Mouse (Mus musculus): ENCODE results near the gene Pln. TPM values are rescaled to one million over a fixed set of nuclear protein-coding genes. Genes with fewer than 3 reads are reported as not detected.

The Pln gene
- 1 to 10 TPM in 1 of 2 experiments, under 1 TPM in 1; 0.76 to 1.2 TPM for total RNA-seq (2021)
- long read RNA-seq, experiment 1: 0 reads
- long read RNA-seq, experiment 2, partial matches to known transcripts: 0 of 1 reads
- long read RNA-seq, experiment 2, other reads (novel, unspliced or antisense): 1 of 1 reads

DNA sequence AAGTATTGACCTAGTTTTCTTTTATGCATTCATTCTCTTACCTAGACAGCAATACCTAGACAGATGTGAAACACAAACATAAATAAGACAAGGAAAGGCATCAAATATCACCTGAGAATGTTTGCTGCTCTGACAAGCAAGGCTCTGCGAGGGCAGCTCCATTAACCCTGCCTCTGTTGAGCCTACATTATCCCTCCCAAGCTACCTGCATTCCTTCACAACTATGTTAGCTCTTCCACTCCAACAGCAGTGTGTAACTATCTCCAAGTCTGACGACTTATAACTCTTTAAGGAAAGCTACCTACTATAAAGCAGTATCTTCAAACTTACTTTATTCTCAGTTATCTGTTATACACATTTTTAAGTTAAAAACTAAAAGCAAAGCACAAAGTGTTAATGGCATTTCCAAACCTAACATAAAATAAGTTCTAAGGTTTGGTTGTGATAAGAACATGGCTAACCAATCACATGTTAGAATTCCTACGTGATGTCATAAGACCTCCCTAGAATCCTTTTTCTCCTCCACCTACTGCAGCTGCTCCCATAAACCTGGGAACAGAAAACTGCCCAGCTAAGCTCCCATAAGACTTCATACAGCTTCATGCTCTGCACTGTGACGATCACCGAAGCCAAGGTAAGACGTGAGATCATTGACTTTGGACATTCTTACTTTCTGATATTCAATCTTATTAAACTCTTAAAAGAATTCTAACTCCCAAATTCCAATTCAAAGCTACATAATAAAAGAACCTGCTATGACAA is at the start of gene Pln:
Pln (plus strand) TSS at position 506 of the 762 bp plus-strand sequence.
- DNase-seq (ENCODE audit: low spot score in 2 of 2): no peak

DNA sequence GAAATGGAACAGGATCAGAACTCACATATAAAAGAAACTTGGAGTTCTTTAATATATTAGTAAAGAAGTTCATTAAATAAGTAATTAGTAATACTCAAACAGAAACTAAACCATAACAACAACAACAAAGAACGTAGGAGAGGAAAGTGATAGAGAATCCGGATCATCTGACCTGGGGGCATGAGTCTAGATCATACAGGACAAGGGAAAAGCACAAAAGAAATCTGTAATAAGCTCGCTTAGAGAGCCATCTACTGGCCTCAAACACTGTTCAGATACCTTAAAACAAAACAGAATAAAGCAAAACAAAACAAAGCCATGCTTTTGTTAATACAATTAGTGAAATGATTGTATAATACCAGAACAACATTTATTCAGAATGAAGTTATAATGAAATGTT is 31.6 kb upstream of the Pln start:
- peak in 1 of 2 experiments; percentile 30 for DNase-seq (ENCODE audit: low spot score in 2 of 2)

DNA sequence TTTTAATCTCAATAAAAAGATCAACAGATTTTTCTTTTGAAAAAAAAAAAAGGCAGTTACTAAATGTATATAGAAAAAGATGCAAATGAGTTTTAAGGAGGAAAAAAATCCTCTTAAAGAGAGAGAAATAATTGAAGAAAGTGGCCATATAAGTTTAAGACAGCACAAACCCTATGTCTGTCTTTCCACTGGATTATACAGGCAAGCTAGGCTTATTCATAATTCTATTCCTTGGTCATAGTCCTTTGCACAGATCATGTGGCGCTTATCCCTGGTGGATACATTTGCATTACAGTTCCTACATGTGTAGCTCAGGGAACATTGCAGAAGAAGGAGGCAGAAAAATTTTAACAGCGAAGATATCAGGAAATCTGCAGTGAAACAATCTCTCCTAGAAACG is 30.8 kb upstream of the Pln start:
- DNase-seq (ENCODE audit: low spot score in 2 of 2): no peak

DNA sequence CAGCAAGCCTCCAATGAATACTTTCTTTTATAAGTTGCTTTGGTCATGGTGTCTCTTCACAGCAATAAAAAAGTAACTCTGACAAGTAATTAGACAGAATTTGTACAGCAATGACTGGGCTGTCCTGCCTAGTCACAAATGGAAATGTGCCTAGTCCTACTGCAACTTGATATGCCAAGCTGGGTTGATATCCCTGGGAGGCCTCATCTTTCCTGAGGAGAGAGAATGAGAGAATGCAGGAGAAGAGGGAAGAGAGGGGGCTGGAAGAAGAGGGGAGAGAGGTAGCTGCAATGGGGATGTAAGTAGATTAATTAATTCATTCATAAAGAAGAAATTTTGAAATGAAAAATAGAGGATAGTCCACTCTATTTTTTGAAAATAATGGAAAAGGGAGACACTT is 14.1 kb upstream of the Pln start:
- no peak for DNase-seq (ENCODE audit: low spot score in 2 of 2)

DNA sequence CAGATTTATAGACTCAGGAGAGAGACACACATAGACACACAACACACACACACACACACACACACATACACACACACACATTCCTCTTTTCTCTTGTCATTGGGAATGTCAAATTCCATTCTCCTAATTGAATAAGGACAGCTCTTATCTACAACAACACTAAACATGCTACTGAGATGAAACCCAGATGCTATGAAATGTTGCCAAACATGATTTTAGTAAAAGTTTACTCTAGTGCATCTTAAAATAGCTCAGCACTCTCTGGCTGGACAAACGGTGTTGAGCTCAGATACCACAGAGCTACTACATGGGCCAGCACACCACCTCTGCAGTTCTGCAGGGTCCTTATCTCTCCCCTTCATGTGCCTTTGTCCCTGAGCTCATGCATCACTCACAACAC is 12.8 kb upstream of the Pln start:
- DNase-seq (ENCODE audit: low spot score in 2 of 2): no peak

DNA sequence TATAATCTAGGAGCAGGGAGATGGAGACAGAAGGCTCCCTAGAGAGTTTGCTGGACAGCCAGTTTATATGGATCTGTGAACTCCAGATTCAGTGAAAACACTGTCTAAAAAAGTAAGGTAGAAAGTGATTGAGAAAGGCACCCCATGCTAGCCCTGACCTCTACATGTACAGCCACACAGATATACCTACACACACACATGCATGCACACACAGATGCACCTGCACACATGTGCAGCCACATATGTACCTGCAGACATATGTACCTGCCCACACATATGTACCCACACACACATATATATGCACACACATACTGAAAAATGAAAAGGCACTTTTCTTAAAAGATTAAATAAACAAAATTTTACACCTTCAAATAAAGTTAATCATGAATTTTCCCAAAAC is 11.1 kb upstream of the Pln start:
- DNase-seq (ENCODE audit: low spot score in 2 of 2): no peak

DNA sequence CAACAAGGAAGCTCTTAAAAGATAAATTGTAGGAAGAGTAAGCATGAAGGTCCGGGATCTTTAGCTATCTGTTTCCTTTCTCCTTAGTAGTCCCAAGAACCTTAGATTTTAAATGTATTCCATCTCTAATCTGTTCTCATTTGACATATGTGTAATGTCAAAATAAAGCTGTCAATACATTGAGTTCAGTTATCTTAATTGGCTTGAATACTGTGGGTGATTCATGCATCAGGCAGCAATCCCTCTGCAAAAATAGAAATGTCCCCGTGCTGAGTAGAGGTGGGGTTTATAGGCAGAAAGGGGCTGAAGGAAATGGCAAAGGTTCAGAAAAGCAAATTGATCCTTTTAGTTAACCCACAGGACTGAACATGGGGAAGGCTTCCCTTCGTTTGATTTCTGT is 8.2 kb upstream of the Pln start:
- peak in 1 of 2 experiments; percentile 36 for DNase-seq (ENCODE audit: low spot score in 2 of 2)

DNA sequence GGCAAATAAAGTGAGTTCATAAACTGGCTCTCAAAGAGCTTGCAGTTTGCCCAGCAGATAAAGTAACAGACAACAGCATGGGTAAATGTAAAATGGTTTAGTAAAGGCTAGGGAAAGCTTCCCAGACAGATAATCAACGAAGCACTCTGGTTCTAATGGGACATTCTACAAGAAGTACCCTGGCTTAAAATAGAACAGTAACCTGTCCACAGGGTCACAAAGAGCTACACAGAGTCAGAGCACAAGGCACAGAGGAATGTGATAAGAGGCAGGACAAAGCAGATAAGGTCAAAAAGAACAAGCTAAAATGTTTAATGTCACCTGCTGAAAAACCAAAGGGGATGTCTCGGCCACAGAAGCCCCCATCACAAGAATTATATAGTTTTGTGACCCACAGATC is 4.7 kb upstream of the Pln start:
- no peak for DNase-seq (ENCODE audit: low spot score in 2 of 2)

DNA sequence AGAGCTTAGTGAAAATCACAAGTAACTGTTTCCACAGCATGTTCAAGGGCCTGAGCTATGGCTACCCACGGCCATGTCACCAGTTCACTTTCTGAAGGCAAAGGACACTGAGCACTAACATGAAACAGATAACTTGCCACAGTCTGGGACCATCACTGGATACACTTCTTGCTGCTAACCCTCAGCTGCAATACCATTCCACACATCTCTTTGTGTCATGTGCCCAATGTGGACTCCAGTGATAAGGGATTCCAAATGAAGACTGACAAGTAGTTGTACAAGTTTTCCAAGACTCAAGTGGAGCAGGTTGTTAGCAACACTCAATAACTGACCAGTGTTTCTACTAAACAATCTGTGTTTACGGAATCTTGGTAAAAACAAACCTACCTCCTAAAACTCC is 2.2 kb upstream of the Pln start:
- DNase-seq (ENCODE audit: low spot score in 2 of 2): no peak

DNA sequence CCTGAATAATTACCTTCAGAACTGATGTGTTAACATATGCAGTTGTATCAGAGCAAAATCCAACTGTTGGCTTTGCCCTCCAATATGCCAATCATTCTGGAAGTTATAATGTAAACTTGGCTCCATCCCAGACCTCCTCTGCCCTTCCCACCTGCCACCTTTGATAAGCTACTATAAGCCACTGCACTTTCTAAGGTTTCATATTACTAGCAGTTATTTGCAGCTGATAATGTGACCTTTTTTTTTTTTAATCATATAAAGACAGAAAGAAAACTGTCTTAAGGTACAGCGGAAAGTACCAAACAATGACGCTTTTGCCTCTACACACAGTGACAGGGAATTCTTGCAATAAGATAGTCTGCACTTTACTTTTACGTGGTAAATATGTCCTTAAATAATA is 1.5 kb upstream of the Pln start:
- DNase-seq (ENCODE audit: low spot score in 2 of 2): no peak

DNA sequence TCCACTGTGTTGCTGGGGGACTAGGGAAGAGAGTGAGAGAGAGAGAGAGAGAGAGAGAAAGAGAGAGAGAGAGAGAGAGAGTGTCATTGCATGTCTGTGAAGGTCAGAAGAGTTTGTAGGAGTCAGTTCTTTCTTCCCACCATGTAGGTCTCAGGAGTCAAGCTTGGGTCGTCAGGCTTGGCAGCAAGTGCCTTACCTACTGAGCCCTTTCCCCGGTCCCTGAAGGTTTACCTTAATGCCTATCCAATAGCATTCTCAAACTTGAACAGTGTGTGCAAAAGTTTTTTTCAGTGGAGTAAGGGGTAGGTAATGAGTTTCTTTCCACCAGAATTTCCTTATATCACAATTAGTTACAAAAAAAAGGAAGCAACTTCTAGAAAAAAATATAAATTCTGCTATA is 1.6 kb downstream of the Pln start:
- no peak for DNase-seq (ENCODE audit: low spot score in 2 of 2)

DNA sequence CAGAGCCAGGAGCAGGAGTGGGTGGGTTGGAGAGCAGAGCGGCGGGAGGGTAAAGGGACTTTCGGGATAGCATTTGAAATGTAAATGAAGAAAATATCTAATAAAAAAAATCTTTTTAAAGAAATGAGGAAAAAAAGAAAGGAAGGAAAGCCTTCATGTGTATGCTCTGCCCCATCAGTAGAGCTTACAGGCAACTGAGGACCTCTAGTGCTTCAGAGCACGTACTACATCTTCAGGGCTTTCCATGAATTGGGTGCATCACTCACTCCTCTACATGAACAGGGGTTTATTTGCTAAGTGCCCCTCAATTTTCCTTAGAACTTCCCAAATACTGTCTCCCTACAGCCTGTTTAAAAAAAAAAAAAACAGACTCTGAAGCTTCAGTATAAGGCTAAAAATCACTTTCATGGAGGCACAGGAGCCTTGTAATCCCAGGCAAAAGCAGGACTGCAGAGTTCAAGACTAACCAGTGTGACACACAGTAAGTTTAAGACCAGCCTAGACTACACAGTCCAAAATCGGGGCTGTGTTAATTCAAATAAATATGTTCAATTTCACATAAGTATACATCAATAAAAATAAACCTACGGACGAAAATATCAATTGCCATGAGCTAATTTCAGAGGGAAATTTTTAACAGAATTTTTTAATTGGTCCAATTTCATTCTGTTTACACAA is 4.0 kb downstream of the Pln start:
- DNase-seq (ENCODE audit: low spot score in 2 of 2): peak in 1 of 2 experiments; percentile 46

DNA sequence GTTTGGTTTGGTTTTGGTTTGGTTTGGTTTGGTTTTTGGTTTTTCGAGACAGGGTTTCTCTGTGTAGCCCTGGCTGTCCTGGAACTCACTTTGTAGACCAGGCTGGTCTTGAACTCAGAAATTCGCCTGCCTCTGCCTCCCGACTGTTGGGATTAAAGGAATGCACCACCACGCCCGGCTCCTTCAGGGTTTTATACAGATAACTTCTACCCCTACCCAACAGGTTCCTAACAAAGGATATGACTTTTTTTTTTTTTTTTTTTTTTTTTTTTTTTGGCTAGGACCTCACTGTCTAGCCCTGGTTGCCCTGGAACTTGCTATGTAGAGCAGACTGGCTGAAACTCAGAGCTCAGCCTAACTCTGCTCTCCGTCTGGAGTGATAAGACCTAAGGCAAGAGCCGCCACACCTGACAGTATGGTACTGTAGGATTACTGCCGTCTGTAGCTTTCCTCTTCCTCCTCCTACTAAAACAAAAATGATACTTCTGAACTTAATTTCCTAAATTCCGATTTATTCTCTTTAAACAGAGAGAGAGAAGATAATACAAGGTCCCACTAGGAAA is 4.8 kb downstream of the Pln start:
- DNase-seq (ENCODE audit: low spot score in 2 of 2): no peak

DNA sequence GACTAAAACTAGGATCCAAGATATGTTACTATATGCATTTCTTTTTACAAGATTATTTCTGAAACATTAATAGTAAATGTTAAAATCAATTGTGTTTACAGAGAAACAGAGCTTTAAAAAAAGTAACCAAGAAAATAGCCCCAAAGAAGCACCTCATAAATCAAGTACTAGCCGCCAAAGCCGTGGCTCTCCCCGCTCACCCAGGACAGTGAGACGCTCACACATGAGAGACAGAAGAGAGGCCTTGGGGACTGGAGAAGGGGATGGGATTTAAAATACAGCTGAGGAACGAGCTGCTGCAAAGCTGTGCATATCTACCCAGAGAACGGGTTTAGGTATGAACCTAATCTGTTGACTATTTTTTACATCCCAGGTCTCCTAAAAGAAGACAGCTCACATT is 5.9 kb downstream of the Pln start:
- DNase-seq (ENCODE audit: low spot score in 2 of 2): no peak

DNA sequence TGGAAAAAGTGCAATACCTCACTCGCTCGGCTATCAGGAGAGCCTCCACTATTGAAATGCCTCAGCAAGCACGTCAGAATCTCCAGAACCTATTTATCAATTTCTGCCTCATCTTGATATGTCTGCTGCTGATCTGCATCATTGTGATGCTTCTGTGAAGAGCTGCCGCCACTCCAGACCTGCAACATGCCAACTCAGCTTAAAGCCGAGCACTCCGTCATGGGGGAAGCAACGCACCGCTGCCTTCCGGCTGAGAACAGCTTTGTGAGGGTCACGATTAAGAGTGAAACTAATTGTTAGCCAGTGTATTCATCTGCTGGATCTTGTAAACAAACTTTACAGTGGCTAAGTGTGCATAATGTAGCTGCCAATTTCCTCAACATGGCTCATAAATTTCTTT is 6.4 kb downstream of the Pln start:
- DNase-seq (ENCODE audit: low spot score in 2 of 2): no peak

DNA sequence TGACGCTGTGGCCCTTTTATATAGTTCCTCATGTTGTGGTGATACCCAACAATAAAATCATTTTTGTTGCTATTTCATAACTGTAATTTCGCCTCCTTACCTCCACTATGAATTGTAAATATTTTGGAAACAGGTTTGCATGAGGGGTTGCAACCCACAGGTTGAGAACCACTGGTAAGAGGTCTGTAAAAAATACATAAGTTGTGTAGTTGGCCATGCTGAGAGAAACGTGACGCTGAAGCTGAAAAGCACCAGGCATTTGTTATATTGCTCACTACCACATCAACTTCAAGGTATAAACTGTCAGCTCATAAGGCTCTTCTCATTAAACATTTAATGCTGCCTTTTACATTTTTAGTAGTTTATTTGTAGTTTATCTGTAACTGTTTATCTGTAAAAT is 8.0 kb downstream of the Pln start:
- DNase-seq (ENCODE audit: low spot score in 2 of 2): no peak

DNA sequence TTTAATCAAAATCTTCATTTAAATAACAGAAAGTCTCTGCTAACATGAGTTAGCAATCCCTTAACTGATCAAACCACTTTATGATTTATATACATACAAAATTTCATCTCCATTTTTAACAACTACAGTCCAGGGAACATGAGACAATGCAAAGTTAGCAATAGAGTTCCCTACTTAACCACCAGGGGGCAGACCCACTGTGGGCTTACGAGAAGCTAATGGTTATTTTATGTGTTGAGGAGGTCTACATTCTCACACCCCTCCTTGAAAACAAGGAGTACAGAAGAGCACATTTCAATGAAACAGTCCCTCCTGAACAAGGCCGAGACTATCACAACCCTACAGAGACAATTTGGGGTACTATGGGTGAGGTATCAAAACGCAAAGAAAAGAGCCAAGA is 9.0 kb downstream of the Pln start:
- peak in 1 of 2 experiments; percentile 60 for DNase-seq (ENCODE audit: low spot score in 2 of 2)

DNA sequence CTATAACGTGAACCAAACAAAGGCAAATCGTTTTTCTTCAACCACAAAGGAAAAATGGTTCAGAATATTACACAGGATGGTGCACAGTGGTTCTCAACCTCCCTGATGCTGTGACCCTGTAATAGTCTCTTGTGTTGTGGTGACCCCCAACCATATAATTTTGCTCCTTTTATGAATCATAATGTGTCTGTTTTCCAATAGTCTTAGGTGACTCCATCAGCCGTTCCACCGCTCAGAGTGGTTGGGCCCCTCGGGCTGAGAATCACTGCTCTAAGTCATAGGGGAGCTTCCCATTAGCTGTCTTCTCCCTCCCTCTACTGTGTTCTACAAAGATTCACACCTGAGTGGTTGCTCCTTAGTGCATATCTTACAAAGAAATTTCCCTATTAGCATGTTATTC is 9.4 kb downstream of the Pln start:
- no peak for DNase-seq (ENCODE audit: low spot score in 2 of 2)

DNA sequence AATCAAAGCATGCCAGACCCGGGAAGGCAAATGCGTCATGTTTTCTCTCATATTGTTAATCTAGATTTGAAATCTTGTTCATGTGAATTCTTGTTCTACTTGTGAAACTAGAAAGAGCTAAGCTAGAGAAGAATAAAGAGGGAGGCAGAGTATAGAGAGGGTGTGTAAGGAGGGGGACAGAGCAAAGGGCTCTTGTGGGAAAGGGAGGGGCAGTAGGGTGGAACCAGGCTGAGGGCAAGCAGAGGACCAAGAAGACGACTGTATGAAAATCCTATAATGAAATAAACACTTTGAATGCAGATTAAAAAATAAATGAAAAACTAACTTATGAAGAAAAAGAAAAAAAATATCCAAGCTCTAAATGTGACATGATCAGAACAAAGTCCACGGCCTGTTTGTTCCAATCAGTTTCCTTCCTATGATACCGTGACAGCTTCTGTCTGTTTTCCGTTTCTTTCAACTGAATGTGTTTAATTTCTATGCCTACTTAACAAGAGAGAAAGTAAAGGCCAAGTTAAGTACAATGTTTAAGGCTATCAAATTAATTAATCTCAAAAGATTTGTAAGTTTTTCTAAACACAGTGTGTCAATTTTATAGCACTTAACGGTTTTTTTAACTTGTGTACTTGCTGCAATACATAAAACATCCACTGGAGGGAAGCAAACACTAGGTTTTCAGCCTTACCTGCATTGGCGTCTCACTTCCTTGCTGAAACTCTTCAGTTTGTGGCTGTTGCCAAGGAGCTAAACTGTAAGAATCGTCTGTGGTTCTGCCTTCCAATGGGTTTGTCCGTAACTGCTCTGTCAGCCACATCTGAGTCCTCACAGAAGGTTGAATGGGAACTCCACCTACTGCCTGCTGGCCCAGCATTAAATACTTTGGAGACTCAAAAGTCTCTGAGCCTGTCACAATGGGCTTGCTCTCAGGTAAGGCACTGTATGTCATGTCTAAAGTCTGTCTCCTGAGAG is 10.6 kb downstream of the Pln start:
- peak; percentile 28 to 83 for DNase-seq (ENCODE audit: low spot score in 2 of 2)

DNA sequence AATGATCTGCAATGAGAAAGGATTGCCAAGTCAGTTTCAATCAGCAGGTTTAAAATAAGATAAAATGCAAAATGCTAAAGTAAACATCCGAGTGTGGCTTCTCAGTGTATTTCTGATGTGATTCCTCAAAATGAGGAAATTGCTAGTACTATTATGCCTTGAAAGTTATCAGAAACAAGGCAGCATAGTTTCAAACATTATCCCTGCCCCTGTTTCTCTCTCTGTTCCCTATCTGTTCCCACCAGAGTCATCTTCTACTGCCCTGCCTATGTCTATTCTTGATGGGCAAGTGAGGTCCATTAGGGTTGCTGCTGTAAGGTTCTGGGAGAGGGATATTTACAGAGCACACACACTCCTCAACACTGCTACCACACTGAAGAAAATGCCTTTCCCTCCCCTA is 11.8 kb downstream of the Pln start:
- DNase-seq (ENCODE audit: low spot score in 2 of 2): no peak

DNA sequence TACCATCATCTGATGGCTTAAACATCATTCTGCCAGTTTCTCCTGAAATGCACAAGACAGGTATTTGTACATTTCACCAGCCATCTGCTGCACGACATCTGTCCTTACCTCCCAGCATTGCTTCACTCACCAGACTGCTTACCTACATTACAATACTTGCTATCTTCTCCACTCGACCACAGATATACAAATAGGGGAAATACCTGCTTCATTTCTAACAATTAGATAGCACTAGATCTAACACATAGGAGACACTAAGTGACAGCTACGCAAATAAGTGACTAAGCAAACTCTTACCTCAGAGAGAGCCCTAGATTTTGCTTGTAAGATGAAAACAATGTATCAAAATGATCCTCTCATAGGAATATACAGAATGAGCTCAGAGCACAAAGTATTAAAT is 16.2 kb downstream of the Pln start:
- no peak for DNase-seq (ENCODE audit: low spot score in 2 of 2)
